Mouse (Mus musculus) regulatory T cell (primary cell): ENCODE measurements around the gene Rpl3l.

ENCODE experiments used
- in situ Hi-C: fragments of 300-600 bp; cut with MboI, MseI; formaldehyde crosslinking; loops from one replicate; pipeline ENCODE4 v1.15.1; 2025; ENCODE audit warnings: high pct_unique_total_duplicates

The Rpl3l gene

DNA sequence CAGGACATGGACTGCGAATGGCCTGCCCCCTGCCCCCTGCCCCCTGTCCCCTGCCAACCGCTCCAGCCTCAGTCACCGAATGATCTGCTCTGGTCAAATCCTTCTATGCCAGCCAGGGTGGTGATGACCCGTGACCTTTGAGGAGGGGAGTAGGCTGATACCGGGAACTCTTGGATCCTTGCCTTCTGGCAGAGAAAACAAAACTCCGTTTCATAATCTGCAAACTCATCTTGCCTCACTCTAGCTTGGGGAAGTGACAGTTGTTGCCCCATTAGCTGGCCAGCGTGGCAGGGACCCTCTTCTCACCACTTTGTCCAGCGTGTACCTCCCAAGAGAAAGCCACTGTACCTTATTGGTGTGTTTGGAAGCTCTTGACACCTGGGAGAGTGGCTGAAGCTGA, 14.7 kb downstream of the Rpl3l start:
- in situ Hi-C loops, result loop anchor here (10.0 kb wide), 1 partner anchor 72 kb away; no protein-coding TSS in a partner anchor

DNA sequence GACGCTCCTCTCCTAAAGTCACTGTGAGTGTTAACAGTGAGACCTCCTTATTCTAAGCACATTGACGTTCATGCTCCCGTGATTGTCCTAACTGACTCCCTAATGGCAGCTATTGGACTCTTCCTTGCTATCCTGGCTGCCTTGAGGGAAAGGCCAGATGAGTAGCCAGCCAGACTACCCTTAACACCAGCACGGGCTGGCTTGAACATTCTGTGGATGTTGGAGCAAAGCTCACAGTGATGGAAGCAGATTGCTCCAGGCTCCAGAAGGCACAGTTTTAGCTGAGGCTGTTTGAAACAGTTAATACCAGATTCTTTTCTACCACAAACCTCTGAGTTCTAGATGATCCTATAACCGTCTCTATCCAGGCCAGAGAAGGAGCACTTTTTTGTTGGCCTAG, 16.3 kb downstream of the Rpl3l start:
- in situ Hi-C loops, result loop anchor here (10.0 kb wide), 1 partner anchor 71 kb away; no protein-coding TSS in a partner anchor

DNA sequence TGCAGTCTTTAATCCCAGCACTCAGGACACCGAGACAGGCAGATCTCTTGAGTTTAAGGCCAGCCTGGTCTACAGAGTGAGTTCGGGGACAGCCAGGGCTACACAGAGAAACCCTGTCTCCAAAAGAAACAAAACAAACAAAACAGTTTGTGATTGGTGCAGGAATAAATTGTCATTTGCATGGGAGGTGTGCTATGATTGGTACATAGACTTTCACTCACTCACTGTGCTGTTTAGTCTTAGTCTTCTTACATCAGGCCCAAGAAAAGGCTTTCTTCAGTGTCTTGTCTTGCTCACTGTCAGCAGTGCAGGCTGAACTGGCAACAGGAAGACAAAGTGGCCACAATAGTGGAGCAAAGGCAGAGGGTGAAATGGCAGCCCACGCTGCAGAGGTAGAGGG, 16.8 kb downstream of the Rpl3l start:
- in situ Hi-C loops, result loop anchor here (10.0 kb wide), 1 partner anchor 70 kb away; no protein-coding TSS in a partner anchor

DNA sequence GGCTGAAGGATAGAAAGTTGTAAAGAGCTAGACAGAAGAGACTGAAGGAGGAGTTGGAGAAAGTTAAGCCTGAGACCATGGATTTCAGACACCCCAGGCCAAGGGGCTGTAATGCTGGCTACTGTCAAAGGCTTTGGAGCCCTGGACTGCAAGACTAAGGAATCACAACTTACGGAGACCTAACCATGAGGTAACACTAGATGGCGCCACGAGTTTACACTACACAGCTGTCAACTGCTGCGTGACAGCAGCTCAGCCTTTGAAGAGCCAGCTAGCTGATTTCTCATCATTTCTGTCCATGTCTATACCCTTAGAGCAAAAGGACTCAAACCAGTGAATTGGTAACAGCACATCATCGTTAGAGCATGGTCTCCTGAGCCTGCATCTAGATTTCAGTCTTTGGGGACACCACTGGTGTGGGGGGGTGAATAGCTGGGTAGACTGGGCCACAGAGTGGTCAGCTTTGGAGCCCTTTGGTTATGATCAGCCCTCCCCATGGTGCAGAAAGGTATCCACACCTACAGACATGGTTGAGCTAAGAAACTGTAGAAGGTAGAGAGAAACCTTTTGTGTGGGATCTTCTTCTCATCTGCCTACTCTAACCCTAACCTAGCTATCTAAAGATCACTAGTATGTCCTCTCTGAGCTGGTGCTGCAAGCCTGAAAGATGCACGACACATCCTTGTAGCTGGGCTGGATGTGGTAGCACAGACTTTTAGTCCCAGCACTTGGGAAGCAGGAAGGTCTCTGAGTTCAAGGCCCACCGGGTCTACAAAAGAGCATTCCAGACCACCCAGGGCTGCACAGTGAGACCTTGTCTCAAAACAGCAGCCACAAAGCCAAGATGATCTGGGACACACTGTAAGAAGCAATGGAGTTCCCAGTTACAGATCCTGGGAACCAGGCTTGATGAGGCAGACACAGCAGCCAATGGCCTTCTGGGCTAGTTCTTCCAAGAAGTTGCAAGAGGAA, 18.2 kb downstream of the Rpl3l start:
- in situ Hi-C loops, result loop anchor here (10.0 kb wide), 1 partner anchor 69 kb away; no protein-coding TSS in a partner anchor

DNA sequence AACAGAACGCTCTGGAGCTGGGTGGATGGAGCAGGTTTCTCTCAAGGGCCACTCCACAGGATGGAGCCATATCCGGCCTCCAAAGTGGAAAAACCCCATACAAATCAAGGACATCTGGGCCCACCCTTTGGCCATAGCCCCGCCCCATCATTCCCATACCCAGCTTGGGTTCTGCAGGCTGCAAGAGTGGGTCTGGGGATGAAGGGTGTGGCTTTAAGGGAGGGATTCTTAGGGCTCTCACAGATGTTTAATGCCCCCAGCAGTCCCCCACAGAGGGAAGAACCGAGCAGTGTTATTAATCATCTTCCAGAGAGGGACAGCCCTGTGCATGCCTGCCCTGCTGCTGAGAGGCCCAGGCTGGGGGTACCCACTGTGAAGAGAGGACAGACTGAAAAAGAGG, 19.4 kb downstream of the Rpl3l start:
- in situ Hi-C loops, result loop anchor here (10.0 kb wide), 1 partner anchor 68 kb away; no protein-coding TSS in a partner anchor

DNA sequence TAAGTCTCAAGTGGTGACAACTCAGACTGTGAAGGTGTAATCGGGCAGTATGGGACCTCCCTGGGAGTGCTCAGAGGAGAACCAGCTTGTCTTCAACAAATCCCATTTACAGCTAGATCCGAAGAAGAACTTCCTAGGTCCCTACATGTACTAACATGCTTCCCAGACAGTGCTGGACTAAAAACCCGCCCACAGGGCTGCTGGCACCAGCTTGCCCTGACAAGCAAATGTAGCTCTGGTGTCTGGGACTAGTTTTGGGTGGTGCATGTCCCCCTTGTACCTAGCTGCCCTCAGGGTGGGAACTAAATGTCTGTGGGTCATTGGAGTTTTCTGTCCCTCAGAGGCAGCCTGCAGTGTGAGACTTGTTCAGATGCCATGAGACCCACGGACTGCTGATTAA, 23.9 kb downstream of the Rpl3l start:
- in situ Hi-C loops, result no loop called here

DNA sequence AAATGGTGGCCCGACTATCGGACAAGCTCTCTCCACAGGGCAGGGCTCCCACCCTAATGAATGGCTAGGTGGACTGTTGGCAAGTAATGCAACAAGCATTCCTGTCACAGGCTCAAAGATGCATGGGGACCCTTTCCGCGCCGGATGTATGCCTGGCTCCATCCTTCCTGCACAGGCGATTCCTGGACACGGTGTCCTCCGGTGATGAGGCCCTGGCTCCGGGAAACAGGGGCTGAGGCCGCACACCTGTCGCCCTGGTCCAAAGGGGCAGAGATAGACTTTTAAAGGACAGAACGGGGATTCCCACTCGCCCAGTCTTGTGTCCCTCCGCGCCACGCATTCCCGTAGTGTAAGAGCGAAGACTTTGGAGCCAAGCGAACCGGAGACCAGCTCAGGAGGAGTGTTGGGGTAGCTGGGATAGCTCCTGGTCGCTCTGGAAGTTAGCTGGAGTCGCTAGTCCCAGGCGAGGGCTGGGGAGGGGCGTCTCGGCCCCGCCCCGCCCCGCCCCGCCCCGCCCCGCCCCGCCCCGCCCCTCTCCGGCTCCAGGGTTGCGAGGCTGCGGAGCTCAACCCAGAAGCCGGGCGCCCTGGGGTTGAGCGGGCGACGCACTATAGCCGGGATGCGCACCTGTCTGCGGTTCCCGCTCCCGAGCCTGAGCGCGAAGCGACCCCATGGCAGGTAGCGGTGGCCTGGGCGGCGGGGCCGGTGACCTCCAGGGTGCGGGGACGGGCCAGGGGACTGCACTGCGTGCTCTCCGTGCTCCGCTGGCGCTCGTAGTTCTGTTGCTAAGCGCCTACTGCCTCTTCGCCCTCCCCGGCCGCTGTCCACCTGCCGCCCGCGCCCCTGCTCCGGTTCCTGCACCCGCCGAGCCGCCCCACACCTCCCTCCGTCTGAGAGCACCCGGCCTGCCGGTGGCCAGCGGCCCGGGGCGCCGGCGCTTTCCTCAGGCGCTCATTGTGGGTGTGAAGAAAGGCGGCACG, 25.1 kb downstream of the Rpl3l start, which contains the start of gene Hs3st6:
Hs3st6 (plus strand) TSS at position 574 of the 980 bp plus-strand sequence.
- in situ Hi-C loops, result no loop called here

DNA sequence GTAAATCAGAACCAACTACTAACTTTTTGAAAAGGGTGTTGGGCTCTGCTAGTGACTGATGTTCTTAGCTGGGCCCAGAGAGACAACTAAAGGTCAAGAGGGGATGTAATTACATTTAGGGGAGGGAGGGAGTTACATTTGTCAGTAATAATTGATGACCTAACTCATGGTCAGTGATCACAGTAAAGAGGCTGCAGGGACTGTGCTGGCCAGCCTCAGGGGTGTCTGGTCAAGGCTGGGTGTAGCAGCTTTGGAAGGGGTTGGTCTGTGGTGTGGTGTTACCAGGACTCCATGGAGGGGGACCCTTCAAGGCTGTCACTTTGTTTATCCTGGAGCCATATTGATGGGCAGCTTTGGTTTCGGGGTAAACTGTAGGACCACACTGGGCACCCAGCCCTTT, 29.8 kb downstream of the Rpl3l start:
- in situ Hi-C loops, result no loop called here

DNA sequence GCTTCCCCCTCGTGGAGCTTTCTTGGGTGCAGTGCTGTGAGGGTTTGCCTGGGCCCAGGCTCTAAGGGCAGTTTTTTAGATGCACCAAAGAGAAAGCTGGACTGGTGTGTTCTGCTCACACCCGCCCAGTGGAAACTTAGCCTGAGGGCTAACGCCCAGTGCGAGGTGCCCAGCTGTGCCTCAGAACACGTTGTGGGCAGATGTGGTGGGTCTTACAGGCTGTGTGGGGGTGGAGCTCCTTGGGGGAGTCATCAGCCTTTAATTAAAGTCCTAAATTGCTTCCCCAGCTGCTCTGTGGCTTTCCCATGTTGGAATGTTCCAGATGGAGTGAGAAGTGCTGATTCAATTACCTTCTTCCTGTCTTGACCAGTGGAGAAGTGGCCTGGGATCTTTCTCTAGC, 33.5 kb downstream of the Rpl3l start:
- in situ Hi-C loops, result no loop called here

DNA sequence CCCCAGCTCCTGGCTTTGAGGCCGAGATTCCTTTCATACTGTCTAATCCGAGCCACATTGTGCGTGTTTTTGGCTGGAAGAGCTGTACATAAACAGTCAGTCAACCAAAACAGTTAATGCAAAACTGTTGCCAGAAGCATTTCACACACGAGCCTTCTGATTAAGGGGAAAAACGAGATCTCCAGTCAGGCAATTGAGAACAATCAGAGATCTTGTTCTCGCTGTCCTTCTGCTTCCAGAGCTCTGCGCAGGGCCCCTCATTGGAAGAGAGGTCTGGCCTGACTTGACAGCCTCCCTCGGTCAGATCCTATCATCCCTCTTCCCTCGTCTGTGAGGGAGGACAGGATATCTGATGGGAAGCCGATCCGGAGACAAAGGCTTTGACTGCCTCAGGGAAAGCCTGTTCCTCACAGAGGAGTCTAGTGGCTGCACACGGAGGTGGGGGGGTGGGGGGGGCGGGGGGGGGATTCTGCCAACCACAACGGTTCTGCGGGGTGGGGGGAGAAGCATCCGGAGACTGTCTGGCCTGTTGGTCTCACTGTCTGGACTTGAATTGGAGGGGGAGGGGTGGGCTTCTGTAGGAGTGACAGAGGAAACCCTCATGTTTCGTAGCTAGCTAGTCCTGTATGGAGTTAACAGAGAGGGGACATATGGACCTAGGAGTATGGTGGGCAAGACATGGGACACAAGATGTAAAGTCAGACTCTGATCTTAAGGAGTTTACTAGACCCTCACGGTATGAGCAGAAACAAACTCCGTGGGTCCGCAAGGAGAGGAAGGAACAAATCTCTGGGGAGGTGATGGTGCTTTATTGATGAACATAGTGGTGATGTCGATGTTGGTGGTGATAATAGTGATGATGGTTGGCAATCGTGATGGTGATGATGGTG, 37.6 kb downstream of the Rpl3l start:
- in situ Hi-C loops, result no loop called here

DNA sequence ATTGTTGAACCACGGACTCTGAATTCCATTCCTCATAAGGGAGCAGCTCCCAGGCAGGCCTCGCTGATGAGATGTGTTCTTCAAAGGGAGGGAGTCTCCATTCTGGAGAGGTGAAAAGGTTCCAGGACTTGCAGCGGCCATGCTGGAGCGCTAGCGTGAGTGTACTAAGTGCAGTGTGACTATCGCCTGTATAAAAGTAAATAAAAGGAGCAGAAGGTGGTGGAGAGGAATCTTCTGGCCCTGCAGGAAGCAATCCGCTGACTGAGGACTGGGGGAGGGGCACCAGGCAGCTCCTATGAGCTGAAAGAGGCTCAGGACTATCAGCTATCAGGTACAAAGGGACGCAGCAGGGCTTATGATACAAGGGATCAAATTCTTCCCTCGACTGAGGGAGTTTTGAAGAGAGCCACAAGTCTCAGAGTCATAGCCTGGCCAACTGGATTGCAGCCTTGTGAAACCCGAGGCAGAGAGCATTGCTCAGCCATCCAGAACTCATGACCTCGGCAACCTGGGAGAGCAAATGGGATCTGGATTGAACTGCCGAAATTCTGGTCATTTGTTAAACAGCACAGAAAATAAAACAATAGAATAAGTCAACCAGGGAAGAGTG, 38.8 kb downstream of the Rpl3l start:
- in situ Hi-C loops, result no loop called here

DNA sequence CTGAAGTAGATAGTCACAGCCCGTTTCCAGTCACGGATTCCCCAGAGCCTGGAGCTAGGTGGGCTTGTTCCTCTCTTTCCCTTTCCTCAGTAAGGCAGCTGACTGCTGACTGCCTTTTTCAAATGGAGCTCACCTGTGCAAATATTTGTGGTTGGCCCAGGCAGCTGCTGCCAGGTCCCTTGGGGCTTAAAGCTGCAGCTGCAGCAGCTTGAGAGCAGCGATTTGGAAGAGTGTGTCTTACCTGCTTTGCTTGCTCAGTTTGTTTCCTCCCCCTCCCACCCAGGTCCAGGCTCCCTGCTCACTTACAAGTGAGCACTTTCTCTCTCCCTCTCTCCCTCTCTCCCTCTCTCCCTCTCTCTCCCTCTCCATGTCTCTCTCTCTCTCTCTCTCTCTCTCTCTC, 41.5 kb downstream of the Rpl3l start:
- in situ Hi-C loops, result no loop called here

DNA sequence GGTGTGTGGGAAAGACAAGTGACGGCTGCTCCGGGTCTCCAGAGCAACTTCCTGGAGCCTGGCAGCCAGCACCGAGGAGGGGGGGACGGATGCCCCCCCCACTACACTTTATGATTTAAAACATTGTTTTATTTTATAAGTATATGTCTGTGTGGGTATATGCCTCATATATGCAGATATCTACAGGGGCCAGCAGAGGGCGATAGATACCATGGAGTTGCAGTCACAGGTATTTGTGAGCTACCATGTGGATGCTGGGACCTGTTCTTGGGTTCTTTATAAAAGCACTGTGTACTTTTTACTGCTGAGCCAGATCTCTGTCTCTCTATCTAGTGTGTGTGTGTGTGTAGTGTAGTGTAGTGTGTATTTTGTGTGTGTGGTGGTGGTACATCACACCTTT, 45.6 kb downstream of the Rpl3l start:
- in situ Hi-C loops, result no loop called here

DNA sequence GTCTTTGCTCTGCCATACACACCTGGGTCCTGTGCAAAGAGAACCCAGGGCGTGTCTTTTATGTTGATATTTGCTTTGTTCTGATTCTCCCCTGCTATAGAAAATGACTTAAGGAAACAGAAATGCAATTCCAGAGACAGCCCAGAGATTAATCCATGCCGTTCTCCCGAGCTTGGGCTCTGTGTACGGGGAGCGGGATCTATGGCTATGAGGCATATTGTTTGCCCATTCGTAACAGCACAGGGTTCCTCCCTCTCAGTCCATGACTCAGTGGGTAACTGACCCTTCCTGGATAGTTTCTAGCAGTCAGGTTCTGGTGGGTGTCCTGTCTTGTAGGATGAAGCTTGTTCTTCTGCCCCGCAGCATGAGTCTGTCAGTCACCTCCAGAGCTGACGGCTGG, 47.6 kb downstream of the Rpl3l start:
- in situ Hi-C loops, result no loop called here

DNA sequence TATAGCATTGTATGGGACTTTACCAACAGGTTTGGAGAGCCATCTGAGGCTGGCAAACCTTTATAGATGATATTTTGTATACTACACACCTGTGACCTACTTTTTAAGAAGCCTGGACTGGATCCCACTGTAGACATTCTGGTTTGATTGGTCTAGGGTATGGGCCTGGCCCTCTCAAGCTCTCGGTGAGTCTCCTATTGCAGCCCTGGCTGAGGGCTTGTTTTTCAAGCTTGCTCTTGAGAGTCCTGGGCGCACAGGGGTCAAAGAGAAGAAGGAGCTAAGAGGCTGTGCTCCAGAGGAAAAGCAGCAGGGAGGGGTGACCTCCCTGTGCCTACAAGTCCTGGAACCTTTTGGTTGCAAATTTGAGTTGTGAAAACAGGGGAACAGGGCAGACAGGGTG, 49.5 kb downstream of the Rpl3l start:
- in situ Hi-C loops, result no loop called here

DNA sequence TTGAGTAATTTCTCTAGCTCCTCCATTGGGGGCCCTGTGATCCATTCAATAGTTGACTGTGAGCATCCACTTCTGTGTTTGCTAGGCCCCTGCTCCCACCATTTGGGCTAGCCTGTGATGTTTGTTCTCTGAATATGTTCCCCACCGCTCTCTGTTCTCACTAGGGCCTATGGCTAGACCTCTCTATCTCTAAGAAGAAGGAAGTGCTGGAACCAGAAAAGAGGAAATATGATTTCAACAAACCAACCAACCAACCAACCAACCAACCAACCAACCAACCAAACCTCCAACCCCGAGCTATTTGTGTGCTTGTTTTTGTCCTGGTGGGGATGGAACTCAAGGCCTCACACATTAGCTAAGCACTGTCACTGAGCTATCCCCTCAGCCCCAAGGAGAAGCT, 53.2 kb downstream of the Rpl3l start:
- in situ Hi-C loops, result loop anchor here (5.0 kb wide), 1 partner anchor 46 kb away; no protein-coding TSS in a partner anchor
